Mouse (Mus musculus) E14TG2a.4 (cell line): ENCODE measurements around the gene Slc38a4.
A peak's percentile ranks its signal among the peaks of the same experiment; 100 is the strongest.

ENCODE experiments used
- H3K27me3 ChIP-seq: 2 replicates; pipeline ENCODE4 v1.6.1; 2014; ENCODE audit warnings: low read length, control low read depth; ENCODE audit not compliant: insufficient read depth
- H3K36me3 ChIP-seq: 2 replicates; pipeline ENCODE4 v1.6.1; 2014; ENCODE audit warnings: low read length, control low read depth; ENCODE audit not compliant: insufficient read depth
- H3K4me1 ChIP-seq: replicated peaks from 2 replicates; pipeline ENCODE4 v1.6.1; 2014; ENCODE audit warnings: low read depth, low read length, control low read depth
- H3K4me3 ChIP-seq: replicated peaks from 2 replicates; pipeline ENCODE4 v1.5.1; 2014; ENCODE audit warnings: mild to moderate bottlenecking, low read length
- H3K9me3 ChIP-seq: 2 replicates; pipeline ENCODE4 v1.6.1; 2014; ENCODE audit warnings: low read length, control low read depth
- CTCF ChIP-seq: conservative IDR thresholded peaks from 2 replicates; pipeline ENCODE4 v1.5.1; 2014; ENCODE audit warnings: low read length
- NANOG ChIP-seq: IDR thresholded peaks from 2 replicates; pipeline ENCODE4 v1.6.1; 2014; ENCODE audit warnings: borderline replicate concordance, low read length, mixed read lengths
- POU5F1 ChIP-seq: IDR thresholded peaks from 2 replicates; pipeline ENCODE4 v1.6.1; 2014; ENCODE audit warnings: low read length, borderline replicate concordance

Slc38a4 gene

DNA sequence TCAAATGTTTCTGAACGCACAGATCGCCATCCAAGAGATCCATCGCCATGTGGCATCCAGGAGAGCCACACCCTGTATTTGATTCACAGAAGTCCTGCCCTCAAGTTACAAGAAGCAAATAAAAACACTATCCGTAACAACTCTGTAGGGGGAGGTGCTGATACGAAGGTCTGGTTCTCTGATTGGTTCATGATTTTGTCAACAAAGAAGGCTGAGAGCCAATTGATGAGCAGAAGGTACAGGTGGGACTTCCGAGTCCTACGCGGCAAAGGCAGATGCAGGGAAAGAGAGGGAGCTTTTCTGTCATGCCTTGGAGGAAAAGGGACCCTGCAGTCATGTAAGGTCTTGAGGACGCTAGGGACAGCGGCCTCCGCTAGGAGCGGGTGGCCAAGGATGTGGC, 53.0 kb downstream of the Slc38a4 start:
- TF ChIP-seq CTCF (no peak), NANOG (no peak), POU5F1 (no peak)
- Histone ChIP-seq H3K36me3 (peaks cover 96% of the 10 kb centered on the region), H3K4me1 (peaks cover 26% of the 10 kb centered on the region), H3K9me3 (no peaks in the 10 kb centered on the region), H3K27me3 (no peaks in the 10 kb centered on the region), H3K4me3 (peak overlapping the region; percentile 71)

DNA sequence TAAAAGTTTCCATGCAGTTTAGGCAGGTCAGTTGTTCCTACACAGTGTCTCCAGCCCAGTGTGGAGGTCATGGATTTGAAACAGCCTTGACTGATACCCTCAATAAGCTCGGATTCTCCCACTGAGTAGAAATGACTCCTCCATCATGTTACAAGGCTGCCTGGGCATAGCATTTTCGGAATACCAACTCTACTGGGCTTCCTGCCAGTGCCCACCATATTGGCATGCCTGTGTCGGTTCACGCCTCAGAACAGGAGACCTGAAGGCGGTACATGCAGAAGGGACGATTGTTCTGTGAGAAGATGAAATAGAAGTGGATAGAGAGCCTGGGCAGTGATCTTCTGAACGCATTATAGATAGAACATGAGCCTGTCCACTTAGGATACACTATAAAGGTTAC, 53.9 kb downstream of the Slc38a4 start:
- Histone ChIP-seq H3K36me3 (peaks cover 97% of the 10 kb centered on the region), H3K9me3 (no peaks in the 10 kb centered on the region), H3K27me3 (no peaks in the 10 kb centered on the region), H3K4me1 (peaks cover 26% of the 10 kb centered on the region), H3K4me3 (no peak overlapping the region)
- TF ChIP-seq CTCF = no peak
- TF ChIP-seq POU5F1 = no peak
- TF ChIP-seq NANOG = no peak

DNA sequence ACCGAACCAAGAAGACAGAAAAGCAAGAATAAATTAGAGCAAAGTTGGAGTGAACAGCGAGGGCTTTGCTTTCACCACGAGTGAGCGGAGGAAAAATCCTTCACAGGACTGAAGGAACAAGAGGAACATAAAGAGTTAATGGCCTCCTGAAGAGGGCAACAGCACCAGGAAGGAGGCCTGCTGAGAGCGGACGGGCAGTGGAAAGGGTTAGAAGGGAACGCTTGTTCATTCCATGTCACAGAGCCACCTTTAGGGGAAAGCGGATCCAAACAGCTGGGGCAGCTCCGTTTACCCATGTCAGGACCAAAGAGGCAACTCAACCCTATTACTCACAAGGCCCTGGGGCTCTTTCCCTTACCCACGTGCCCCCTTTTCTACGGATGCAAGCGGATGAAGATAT, 54.3 kb downstream of the Slc38a4 start:
- no peaks in the 10 kb centered on the region for H3K27me3 ChIP-seq
- TF ChIP-seq CTCF (no peak), NANOG (no peak), POU5F1 (no peak)
- H3K4me3 ChIP-seq = no peak overlapping the region
- H3K9me3 ChIP-seq = no peaks in the 10 kb centered on the region
- peaks cover 26% of the 10 kb centered on the region for H3K4me1 ChIP-seq
- H3K36me3 ChIP-seq = peaks cover 97% of the 10 kb centered on the region

DNA sequence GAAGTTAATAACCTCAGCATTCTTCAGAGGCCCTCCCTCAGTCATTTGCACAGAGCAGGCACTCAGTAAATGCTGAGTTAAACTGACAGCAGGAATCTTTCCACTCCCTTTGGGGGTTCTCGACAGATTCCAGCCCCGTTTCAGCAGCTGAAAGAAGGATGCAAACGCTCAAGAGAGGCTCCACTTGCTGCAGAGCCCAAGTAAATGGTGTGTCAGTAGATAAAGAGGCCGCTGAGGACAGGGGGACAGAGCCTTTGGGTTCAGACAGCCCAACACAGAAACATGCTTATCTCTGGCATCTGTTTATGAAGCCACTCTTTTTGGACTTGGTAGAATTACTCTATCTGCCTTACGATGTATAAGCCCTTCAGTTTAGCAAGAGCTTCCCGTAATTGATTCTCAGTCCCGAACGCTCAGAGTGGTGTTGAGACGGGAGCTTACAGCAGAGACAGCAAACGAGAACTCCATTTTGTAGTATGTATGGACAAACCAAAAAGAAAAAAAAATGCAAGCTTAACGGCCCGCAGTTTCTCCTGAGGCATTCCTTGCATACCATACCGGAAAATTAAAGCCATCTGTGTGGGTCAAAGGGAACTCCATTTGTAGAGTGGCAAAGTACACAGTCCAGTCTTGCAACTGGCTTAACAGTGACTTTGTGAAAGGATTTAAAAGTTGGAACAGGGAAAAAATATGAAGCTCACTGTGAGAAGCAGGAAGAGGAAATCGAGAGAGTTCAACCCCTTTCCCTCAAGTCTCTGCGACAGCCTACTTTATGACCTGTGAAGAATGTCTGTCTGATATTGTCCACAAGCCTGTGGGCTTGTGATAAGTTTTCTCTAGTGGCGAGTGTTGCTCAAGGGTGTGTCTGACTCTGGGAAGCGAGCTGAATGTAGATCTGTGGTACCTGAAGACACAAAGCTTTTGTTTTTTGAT, 55.2 kb downstream of the Slc38a4 start:
- Histone ChIP-seq H3K9me3 (no peaks in the 10 kb centered on the region), H3K36me3 (peaks cover 99% of the 10 kb centered on the region), H3K27me3 (no peaks in the 10 kb centered on the region), H3K4me3 (no peak overlapping the region), H3K4me1 (peaks cover 26% of the 10 kb centered on the region)
- no peak for TF ChIP-seq CTCF
- no peak for TF ChIP-seq POU5F1
- TF ChIP-seq NANOG = no peak

DNA sequence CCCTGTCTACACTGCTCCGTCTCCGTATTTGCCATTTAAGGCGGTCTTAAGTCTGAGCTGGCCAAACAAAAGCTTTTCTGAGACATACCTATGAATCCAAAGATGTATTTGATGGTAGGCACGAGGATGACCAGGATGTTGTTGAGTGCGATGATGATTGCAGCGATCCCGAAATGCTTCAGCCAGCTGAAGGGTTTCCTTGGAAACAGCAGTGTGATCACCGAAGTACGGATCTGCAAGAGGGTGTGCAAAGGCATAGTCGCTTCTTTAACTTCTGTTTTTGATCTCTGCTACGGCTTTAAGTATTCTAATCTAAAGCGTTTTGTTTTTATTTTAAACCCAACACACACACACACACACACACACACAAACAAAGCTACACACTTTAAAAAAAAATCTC, 56.4 kb downstream of the Slc38a4 start:
- no peak overlapping the region for H3K4me3 ChIP-seq
- TF ChIP-seq CTCF (no peak), NANOG (no peak), POU5F1 (no peak)
- H3K27me3 ChIP-seq = no peaks in the 10 kb centered on the region
- peaks cover 26% of the 10 kb centered on the region for H3K4me1 ChIP-seq
- H3K9me3 ChIP-seq = 0 out of 2 replicates have a peak, but pooled peaks cover 1% of the 10 kb centered on the region
- peaks cover 99% of the 10 kb centered on the region for H3K36me3 ChIP-seq

DNA sequence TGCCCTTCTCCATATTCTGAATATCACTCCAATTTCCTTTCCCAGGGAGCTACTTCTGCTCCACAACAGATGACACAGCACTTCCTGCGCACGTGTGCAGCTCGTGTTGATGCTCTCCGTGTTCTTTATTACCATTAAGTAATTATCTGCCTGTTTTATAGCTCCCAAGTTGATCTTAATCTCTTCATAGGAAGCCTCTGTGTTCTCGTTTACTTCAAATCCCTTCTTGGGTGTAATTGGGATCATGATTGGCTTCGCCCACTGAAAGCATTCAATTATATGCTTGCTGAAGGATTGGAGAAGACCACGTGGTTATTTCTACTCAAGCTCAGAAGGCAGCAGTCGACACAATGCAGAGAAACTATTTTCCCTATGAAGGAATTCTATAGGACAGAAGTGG, 70.1 kb downstream of the Slc38a4 start:
- Histone ChIP-seq H3K27me3 (no peaks in the 10 kb centered on the region), H3K4me3 (no peak overlapping the region), H3K4me1 (no peaks in the 10 kb centered on the region), H3K9me3 (peaks cover 35% of the 10 kb centered on the region), H3K36me3 (no peaks in the 10 kb centered on the region)
- TF ChIP-seq POU5F1 (no peak), NANOG (no peak), CTCF (no peak)

DNA sequence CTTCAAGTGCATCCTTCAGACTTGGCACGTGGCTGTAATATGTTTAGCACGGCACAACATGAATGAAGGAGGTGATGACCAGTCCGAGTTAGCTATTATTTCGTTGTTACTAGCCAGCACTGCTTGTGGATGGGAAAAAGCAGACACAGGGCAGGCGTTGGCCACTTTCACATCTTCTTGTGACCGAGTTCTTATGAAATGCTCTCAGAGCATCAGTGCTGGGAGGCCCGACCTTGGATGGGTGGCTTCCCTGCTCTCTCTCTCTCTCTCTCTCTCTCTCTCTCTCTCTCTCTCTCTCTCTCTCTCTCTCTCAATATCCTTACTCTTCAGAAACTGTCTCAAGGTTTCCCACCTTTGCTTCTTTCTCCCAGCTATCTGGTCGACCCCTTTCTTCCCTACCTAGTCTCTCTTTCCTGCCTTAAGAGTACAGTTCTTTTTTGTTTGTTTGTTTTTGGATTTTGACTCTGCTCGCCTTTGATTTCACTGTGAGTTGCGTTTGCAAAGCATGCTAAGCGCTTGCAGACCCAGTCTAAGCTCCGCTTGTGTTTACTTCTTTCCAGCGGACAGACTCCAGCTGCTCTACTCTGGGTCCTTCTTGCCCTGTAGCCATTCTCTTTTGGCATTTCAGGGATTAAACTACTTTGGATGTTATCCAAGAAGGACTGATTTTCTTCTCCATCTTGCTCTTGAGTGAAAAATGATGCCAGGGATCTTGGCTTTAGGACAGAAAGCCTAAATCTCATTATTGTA, 72.0 kb downstream of the Slc38a4 start:
- TF ChIP-seq POU5F1 (no peak), CTCF (no peak), NANOG (no peak)
- Histone ChIP-seq H3K36me3 (no peaks in the 10 kb centered on the region), H3K4me1 (no peaks in the 10 kb centered on the region), H3K27me3 (no peaks in the 10 kb centered on the region), H3K4me3 (no peak overlapping the region), H3K9me3 (peaks cover 35% of the 10 kb centered on the region)

DNA sequence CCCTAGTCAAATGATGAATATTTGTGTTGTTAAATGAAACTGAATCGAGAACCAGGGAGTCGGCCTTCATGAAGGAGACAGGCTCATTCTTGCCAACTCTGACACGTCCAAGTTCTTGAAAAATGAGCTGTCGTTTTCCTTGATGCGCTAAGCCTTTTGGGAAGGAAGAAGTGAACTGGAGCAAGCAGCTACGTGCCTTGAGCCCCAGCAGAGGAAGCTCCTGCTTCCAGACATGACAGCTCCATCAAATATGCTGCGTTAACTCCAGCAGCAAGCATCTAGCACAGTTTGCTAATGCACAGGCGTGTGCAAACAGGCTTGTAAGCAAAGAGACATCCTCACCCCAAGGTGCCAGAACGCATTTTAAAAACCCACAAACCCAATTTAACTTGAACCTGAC, 80.6 kb downstream of the Slc38a4 start:
- H3K27me3 ChIP-seq = no peaks in the 10 kb centered on the region
- no peaks in the 10 kb centered on the region for H3K36me3 ChIP-seq
- no peaks in the 10 kb centered on the region; the same call in 1 of the 2 replicates for H3K4me1 ChIP-seq
- TF ChIP-seq POU5F1 (no peak), CTCF (no peak), NANOG (no peak)
- H3K9me3 ChIP-seq = peaks cover 52% of the 10 kb centered on the region
- no peak overlapping the region for H3K4me3 ChIP-seq
